Mouse (Mus musculus): ENCODE data around the gene Sohlh2.

- TF ChIP-seq CTCF (IDR thresholded peaks at IDR 0.05; ENCODE audit: low read depth): no peak
- TF ChIP-seq EP300 (IDR thresholded peaks at IDR 0.05; ENCODE audit: low read depth): no peak
Measured at GRCm38 (mm10) chr3:55194792-55195191, 13.0 kb downstream of the Sohlh2 start.
